Mouse (Mus musculus): Measurements from ENCODE around the gene Tmcc3.

Tmcc3 gene

DNA sequence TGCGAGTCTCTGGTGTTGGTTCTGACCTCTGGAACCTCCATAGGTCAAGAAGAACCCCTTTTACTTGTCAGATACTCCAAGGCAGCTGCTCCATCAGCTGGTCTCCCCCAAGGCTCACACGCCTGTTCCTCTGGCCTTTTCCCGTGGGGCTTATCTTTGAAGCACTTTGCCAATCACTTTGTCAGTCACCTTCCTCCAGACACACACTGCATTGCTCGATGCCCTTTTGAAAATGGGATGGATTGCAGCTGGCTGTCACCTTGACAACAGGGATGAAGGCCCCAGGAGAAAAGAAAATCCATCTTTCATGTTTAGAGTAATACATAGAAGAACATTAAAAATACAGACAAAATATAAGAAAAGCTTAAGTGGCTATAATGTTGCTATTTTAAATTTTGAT, 65.2 kb downstream of the Tmcc3 start:
- DNase-seq = no peak

DNA sequence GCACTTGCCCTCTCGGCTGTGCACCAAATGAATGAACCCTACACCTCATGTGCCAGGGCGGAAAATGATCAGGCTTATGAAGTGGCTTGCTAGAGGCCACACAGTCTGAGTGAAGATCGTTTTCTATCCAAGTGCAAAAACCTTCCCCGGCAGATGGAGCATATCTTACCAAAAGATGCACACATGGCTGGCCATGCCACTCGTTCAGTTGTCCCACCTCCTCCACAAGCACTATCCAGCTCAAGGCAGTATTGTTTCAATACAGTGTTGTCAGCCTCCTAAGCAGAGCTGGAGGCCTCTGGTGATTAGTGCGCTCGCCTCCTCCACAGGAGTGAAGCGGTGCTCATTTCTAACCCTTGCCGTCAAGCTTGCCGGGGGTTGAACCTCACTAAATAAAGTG, 66.1 kb downstream of the Tmcc3 start:
- DNase-seq = no peak

DNA sequence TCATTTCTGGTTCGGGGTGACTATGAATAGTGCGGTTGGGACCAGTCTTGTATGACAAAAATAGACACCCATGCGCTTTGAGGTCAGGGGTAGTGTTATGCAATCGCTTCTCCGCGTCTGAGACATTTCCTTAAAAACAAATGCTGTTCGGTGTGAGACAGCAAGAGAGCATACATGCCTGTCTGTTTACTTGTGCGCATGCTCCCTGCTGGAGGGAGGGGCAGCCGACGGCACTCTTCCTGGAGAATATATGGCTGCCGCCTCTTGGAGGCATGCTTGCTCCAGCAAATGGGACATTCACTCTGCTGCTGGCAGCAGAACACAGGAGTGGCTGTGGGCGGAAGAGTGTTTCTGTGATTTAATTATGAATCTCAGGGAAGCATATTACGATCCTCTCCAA, 66.6 kb downstream of the Tmcc3 start:
- peak; percentile 64 to 70 for DNase-seq

DNA sequence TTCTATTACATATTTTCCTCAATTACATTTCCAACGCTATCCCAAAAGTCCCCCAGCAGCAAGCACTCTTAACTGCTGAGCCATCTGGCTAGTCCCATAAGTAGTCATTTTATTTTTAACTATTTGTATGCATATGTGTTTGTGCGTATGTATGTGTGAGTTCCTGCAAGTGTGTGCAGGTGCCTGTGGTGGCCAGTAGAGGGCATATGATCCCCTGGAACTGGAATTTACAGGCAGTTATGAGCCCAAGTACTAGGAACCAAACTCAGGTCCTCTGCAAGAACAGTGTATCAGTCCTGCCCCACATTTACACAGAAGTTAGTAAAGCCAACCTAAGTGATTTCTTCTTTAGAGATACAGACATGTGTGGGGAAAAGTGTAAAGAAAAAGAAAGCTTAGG, 68.3 kb downstream of the Tmcc3 start:
- DNase-seq = no peak

DNA sequence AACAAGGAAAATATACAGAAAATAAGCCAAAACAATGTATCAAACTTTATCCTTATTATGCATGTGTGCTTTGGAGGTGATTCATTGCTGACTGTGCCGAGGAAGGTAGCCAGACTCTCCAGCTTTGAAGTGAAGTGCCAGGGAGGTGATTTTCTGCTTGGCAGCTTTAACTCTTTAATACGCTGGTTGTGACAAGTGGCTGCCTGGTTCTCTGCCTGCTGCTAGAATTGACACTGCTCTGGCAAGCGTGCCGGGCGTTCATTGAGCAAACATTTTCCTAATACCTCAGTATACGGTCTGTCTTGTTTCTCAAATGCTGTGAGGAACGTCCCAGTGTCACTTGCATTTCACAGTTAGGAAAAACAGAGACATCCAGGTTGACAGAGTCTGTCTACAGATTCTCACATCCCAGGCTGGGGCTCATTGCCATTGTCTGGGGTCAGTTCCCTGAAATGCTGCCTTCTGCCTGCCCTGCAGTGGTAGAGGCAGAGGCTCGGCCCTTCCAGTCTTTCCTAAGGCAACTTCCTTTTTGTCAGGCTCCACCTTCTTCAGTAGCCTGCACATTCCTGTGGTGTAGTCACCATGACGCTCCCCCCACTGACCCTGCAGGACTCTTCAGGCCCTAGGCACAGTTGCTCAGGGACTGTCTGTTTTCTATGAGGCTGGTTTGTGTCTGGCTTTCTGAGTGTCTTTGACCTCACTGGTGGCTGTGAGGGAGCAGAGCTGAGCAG, 69.1 kb downstream of the Tmcc3 start:
- no peak for DNase-seq

DNA sequence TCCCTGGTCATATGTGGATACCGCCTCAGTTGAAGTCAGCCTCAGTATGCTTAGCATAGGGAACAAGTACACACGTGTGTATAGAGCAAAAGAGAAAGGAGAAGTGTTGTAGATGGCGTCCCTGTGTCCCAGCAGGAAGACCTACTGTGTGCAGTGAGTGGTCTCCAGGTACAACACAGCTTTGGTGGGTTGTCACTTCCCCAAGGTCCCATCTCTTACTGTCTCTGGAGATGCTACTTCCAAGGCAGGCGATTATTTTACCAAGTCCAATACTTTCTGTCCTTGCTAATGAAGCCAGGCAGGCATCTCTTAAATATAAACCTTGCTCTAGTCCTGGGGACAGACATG, 69.6 kb downstream of the Tmcc3 start:
- no peak for DNase-seq

DNA sequence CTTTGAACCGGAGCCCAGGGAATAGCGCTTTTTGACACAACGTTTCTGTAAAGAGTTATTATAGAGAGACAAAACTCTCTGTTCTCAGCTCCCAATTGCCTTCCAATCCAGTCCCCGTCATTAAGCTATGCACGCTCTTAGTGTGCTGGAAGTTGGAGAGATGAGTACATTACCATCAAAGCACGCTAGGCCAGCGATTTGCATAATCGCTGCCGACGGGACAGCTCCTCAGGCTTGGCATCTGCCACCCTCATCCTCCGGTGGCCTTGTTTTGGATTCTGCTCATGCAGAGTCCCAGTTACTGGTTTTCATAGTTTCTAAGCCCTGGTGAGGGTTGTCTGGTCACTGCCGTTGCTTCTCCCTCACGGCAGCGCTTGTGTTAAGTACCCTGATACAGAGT, 70.9 kb downstream of the Tmcc3 start:
- no peak for DNase-seq

DNA sequence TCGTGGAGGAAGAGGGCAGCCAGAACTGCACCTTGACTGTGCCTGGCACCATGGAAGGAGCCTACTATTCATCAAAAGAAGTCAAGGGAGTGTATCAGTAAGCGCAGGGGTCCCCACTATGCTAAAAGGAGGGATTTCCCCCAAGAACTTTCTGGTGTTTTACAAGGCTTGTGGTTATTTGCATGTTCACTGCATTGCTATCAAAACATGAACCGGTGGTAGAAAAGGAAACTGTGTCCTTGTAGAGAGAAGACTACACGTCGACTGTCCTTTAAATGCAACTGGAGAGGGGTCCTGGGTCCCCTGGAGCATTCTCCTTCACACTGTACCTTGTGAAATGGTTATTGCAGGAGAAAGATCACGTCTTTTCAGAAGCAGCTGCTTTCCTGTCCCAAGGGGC, 71.8 kb downstream of the Tmcc3 start:
- DNase-seq = no peak

DNA sequence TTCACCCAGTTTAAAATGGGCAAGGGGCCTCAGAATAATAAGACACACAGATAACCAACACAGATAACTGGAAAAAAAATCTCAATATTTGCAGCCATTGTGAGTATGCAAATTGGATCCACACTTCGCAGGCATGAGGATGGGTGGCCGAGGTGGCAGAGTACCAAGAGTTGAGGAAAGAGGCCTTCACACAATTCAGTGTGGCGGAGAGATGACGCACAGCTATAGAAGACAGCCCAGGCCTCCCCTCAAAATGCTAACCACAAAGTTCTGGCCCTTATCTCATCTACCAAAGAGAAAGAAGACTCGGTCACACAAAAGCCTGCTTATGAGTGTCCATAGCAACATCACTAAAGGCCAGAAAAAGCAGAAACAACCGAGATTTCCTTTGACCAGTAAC, 77.5 kb downstream of the Tmcc3 start:
- no peak for DNase-seq

DNA sequence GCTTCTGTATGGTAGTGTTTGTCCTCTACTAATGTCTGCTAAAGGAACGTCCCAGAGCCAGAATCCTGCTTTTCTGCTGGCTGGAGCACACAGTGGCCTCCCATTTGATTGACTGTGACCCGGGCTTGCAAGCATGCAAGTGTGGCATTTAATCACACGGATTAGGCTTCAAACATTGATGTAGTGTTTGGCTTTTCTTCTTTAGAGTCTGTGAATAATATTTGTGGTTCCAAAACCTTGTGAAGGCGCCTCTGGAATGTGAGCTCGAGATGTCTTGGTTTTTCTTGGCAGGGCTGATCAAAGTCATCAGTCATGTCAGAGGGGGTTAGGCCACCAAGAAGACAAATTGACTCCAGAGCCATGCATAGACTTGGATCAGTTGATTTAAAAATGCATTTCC, 79.3 kb downstream of the Tmcc3 start:
- no peak for DNase-seq

DNA sequence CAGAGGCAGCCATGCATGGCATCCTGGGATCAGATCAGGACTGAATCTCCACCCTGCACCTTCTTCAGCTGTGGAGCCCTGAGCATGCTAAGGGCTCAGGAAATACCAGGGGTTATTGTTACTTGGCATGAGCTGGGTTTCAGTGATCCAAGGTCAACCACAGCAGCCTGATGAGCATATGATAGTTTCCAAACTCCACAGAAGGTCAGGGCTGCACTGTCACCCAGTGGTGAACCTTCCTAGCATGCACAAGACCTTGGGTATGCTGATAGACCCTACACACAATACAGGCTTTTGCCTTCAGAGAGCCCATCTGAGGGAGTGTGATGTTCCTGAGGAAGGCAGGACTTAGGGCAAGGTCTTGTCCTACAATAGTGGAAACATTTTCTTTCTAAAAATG, 82.5 kb downstream of the Tmcc3 start:
- no peak for DNase-seq

DNA sequence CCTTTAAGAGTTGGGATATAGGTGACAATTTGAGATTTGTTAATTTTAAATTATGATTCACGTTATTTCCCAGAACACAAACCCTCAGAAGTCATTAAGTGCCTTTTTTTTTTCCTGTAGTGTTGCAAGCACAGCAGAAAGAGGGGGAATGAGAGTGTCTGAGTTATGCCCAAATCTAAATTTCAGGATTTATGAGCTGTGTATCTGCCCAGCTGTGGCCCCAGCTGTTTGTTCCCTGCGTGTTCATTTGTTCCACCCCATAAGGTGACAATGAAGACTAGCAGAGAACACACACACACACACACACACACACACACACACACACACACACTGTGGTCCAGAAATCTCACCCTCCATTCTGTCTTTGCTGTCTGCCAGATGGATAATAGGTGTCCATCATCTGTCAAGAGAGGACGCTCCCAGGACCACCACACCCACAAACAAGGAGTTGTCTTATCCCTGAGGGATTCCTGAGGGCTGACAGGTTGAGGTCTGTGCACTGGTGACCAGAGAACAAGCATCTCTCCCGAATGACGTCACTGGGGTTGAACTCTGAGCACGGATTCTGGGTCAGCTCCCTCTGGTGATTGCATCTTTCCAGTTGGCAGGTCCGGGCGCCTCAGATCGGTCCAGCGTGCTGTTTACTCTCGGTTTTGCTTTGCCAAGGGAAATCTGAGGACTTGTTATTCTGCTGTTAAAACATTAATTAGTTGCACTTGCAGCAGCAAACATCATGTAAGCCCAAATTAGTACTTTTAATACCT, 86.3 kb downstream of the Tmcc3 start:
- DNase-seq = no peak

DNA sequence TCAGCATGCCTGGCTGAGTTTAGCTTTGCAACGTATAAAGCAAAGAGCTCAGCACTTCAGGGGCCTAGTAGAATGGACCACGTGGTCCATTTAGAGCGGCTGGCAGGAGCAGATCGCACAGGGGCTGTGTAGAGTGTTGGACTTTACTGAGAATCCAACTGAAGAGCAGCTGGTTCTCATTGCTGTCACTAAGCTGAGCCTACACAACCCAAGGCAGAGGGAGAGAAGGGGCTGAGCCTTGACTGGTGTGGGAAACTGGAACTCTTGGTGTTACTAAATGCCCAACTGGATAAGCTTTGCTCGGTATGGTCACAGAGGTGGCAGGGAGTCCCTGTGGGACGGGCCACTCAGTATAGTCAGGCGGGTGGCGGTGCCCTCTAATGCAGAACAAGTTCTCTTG, 89.1 kb downstream of the Tmcc3 start:
- DNase-seq = no peak

DNA sequence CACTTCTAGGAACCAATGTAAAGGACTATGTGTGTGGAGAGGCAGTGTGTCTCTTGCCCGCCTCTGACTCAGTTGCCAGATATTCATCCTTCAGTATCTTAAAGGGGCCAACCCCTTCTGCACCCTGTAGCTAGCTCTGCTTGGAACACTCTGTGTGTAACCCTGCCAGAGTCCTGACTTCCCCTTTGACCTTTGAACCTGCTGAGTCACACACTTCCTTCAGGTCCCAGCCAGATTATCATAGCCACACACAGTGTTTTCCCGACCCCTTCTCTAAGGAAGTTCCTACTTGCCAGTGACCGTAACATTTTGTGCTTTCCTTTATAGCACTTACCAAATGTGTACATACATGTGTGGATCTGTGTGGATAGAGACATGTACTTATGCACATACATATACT, 93.7 kb downstream of the Tmcc3 start:
- DNase-seq = no peak

DNA sequence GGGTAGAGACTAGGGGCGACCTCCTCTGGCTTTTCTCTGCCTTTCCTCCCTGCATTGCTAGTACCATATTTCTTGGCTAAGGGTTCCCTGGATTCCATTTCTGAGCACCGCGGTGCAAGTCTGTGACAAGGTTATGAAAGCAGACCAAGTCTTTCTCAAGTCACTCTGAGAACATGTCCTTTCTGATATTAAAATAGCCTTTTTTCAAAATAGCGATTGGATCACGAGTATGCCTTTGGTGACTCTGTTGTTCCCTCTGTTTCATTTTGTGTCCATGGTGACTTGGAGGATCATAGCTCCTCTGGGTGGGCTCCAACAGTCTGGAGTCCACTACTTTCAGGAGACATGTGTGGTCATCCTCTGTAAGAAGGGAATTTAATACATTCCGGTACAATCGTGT, 95.1 kb downstream of the Tmcc3 start:
- no peak for DNase-seq

DNA sequence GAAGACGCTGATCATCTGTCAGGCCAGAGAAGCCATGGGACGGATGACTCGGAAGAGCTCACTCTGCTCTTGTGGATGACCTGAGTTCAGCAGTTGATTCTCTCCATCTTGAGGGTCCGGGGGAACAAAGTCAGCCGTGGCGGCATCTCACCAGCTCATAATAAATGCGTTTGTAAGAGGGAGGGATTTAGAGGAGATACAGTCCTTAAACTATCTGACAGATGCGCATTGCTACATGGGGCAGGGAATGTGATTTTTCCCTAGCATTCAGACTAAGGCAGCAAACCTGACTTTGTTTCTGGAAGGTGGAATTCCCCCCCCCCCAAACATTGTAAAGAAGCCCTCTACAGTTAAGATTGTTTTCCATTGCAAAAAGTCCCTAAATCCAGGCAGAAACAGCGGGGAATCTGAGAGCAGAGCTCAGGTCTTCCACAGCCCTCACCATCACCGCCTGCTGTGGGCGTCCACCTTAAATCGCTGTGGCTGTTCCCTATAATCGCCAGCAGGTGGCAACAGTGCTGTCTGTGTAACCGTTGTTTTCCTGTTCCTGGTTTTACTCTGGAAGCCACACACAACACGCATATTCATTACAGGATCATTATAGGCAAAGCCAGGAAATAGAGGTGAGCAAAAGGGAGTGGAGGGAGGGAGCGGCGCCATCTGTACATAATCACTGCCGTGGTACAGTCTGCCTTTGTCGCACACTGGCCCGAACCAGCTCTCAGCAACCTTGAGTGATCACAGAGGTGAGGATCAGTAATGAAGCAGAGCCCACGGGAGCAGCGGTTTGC, 96.8 kb downstream of the Tmcc3 start:
- DNase-seq = peak; percentile 30 to 61

DNA sequence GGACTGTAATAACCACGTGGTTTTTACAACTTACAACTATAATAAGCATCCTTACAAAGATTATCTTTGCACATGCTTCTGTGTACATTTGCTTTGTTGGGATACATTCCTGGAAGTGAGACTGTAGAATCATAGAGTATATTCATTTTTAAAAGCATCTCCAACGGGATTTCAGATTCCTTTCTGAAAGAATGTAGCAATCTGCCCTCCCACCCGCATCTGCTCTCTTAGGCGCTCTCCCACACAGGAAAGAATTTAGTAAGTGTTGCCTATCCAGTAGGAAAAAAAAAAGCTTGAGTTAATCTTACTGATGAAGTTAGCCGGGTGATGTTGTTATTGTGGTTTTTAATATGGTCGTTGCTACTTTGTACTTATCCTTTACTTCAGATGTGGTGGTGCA, 97.9 kb downstream of the Tmcc3 start:
- no peak for DNase-seq

DNA sequence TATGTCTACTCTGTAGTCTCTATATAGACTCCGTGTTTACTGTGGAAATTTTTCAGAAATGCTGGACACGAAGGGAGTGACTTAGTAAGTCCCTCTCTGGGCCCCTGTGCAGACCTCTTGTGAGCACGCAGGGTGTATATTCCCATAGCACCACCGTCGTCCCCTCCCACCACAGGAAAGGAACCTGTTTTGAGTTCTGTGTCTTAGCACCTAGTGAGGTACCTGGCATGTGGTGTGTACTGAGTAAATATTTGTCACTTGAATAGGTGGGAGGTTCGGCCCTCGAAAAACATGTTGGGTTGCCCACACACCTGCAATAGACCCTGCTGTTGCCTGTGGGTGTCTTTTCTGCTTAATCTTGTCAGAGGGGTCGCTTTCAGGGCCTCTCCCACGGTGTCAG, 99.8 kb downstream of the Tmcc3 start:
- DNase-seq = no peak

DNA sequence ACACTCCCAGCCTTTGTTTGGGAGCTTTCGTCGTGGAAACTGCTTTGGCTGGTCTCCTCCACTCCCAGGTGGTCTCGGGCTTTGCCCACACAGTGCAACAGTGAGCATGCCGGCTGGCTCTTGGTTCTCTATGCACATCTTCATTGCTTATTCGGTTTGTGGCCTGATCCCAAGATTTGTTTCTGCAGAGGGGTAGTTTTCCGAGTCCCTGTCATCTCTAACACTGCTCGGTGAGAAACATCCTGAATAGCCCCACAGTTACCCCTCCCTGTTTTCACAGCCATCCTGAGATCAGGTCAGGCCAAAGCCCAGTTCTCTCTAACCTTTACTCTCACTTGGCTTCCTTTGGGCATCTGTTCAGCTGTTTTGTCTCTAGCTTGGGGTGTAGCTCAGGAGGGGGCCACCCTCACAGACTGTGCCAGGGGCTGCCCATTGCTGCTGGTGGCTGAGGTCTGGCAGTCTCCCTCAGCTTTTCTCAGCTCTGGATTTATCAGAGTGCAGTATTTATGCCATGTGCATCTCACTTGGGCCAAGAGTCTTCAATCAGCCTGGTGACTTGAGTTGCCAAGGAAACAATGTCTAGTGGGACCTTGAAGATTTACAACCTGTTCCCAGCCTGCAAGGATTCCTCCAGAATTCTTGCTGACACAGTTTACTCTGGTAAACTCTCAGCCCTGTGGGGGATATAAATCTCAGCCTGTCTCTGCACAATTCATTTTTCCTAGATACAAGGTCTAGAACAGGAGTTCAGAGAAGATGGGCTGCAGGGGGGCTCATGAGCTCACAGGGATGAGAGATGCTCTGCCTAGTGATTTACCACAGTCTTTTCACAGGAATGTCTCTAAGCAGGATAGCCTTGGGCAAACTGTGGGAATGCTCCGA, 102.3 kb downstream of the Tmcc3 start:
- DNase-seq = no peak

DNA sequence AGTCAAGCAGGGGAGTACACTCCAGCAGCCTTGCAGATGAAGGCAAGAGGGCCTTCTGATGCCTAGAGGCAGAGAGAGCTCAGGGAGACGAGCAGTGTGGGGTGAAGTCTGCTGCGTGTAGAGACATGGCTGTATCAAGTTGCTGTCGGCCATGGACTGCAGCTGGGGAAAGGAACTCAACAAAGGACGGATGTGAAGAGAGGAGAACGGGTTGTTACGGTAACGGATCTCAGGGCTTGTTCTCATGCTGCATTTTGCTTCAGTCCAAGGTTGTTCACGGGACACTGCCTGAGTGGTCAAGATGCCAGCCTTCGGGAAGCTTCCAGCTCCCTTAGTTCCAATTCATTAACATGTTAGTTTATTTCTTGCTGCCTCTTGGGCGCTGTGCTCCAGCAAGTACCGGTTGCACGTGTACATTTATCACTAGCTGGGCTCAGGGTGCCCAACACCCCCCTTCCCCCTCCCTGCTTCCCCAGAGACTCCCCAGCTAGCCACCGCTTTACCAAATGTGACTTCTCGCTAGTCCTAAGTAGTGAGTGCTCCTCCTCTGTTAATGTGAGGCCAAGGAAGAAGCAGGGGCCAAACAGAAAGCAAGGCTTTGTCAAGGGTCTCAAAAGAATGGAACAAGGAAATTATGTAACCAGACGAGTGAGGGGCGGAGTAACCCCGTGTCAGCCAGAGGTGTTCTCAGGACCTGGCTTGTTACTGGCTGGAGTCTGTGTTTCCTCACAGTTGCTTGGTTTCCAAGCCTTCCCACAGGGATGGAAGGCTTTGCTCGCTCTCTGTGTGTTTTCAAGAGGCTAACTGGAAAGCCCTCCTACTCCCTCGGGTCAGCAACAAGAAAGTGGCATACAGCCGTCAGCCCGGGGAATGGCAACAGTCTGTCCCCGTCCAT, 104.4 kb downstream of the Tmcc3 start:
- no peak for DNase-seq

DNA sequence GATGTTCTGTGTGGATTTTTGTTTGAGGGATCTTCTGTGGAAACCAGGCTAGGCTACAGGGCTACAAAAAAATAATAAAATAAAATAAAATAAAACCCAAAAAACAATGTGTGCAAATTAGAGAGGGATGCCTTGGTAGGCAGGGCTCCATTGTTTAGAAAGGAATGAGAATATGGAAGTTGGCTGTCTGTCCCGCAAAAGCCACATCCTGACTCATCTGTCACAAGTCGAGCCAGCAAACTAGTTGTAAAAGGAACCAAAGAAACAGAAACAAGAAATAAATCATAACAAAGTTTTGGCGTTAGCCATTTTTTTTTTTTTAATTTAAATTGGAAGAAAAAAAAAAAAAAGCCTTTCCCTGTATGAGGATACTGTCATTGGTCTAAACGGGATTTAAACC, 105.9 kb downstream of the Tmcc3 start:
- no peak for DNase-seq
